Mouse (Mus musculus) bone marrow, adult 2 months (tissue): ENCODE measurements around the gene Dok4.

Experiments
- CTCF ChIP-seq: fragments of 200-500 bp; IDR thresholded peaks from 2 replicates; pipeline ENCODE4 v1.5.1; 2011; ENCODE audit warnings: low read length, control low read depth; ENCODE audit not compliant: control insufficient read depth, insufficient read depth
- POLR2A ChIP-seq: fragments of 200-500 bp; IDR thresholded peaks from 2 replicates; pipeline ENCODE4 v1.6.1; 2011; ENCODE audit warnings: low read depth, mild to moderate bottlenecking, control low read depth, low read length, borderline replicate concordance; ENCODE audit not compliant: control insufficient read depth

GRCm38 (mm10) chr8:94908847-94909246, 32.7 kb upstream of the Dok4 start:
- TF ChIP-seq CTCF = peak; percentile 91
- no peak for TF ChIP-seq POLR2A
